Mouse (Mus musculus) limb, embryonic 14.5 days (tissue): ENCODE measurements around the gene Urb1. TPM values are rescaled to one million over a fixed set of nuclear protein-coding genes. Genes with fewer than 3 reads are reported as not detected.

Experiments
- ATAC-seq: fragments of 200-750 bp; cut with Nextera tagmentation; 2 replicates; pipeline ENCODE4 v1.8.0; 2017; ENCODE audit warnings: low read depth, moderate number of reproducible peaks, moderate TSS enrichment; ENCODE audit not compliant: low FRiP score
- DNase-seq: peaks from one replicate; pipeline ENCODE4 v3.0.0-alpha.2; 2015; ENCODE audit warnings: low spot score
- H3K27ac ChIP-seq: fragments of 300-500 bp; sonication (generic); replicated peaks from 2 replicates; pipeline ENCODE4 v1.5.1; 2014; ENCODE audit warnings: low read depth, mild to moderate bottlenecking, low read length, moderate library complexity, mixed read lengths
- H3K27me3 ChIP-seq: fragments of 300-500 bp; sonication (generic); 2 replicates; pipeline ENCODE4 v1.6.1; 2014; ENCODE audit warnings: low read length, mixed read lengths; ENCODE audit not compliant: control insufficient read depth, insufficient read depth
- H3K36me3 ChIP-seq: fragments of 300-500 bp; sonication (generic); 2 replicates; pipeline ENCODE4 v1.6.1; 2014; ENCODE audit warnings: mild to moderate bottlenecking, low read length, moderate library complexity, mixed read lengths; ENCODE audit not compliant: control insufficient read depth, insufficient read depth
- H3K4me1 ChIP-seq: fragments of 300-500 bp; sonication (generic); 2 replicates; pipeline ENCODE4 v1.6.1; 2014; ENCODE audit warnings: antibody characterized with exemption, low read length, mixed read lengths; ENCODE audit not compliant: control insufficient read depth, insufficient read depth
- H3K4me2 ChIP-seq: fragments of 300-500 bp; sonication (generic); replicated peaks from 2 replicates; pipeline ENCODE4 v1.6.1; 2014; ENCODE audit warnings: low read depth, mild to moderate bottlenecking, low read length, moderate library complexity; ENCODE audit not compliant: severe bottlenecking
- H3K4me3 ChIP-seq: fragments of 300-500 bp; sonication (generic); replicated peaks from 2 replicates; pipeline ENCODE4 v1.5.1; 2014; ENCODE audit warnings: low read length
- H3K9ac ChIP-seq: fragments of 300-500 bp; sonication (generic); 2 replicates; pipeline ENCODE4 v1.6.1; 2014; ENCODE audit warnings: mild to moderate bottlenecking, low read depth, low read length, moderate library complexity; ENCODE audit not compliant: severe bottlenecking
- H3K9me3 ChIP-seq: fragments of 300-500 bp; sonication (generic); 2 replicates; pipeline ENCODE4 v1.6.1; 2016; ENCODE audit warnings: low read length; ENCODE audit not compliant: control insufficient read depth
- POLR2A ChIP-seq: fragments of 200-500 bp; IDR thresholded peaks from 2 replicates; pipeline ENCODE4 v1.8.0; 2012; ENCODE audit warnings: inconsistent platforms, mild to moderate bottlenecking, moderate library complexity, borderline replicate concordance; ENCODE audit not compliant: insufficient read depth, insufficient read length; ENCODE audit errors: extremely low read depth
- WGBS: fragments of 180-500 bp; shearing (Covaris S2); extraction: QIAGEN DNeasy Blood & Tissue Kit; methylation state at CpG from one replicate; pipeline ENCODE4 v1.1.7; 2014; 5-methylcytosine and 5-hydroxymethylcytosine counted together
- polyA plus RNA-seq, 2 experiments: library from polyadenylated mRNA; depleted of rRNA in 1 of 2; stranded (reverse) in 1 of 2; unstranded in 1 of 2; fragments of >200 nt; fragmentation: Nextera tagmentation in 1 of 2; extraction: Ambion mirVana in 1 of 2; gene quantifications; 2 replicates each; pipeline versions ENCODE4 v1.2.1 to v1.2.3; 2012 to 2014

Gene Urb1
- polyA plus RNA-seq, 2 experiments = 8.6 to 10.6 TPM

GRCm38 (mm10) chr16:90783302-90783701 is 26.9 kb downstream of the Urb1 start:
- H3K4me3 ChIP-seq = no peak overlapping the region
- H3K4me1 ChIP-seq = no peaks in the 10 kb centered on the region
- no peaks in the 10 kb centered on the region for H3K27me3 ChIP-seq
- H3K9me3 ChIP-seq = no peaks in the 10 kb centered on the region
- no peak for ATAC-seq
- no peak for DNase-seq
- WGBS = 89% methylated on average over 11 of the region's 11 CpGs
- no peak for TF ChIP-seq POLR2A
- H3K4me2 ChIP-seq = no peak overlapping the region
- no peak overlapping the region for H3K27ac ChIP-seq
- H3K9ac ChIP-seq = no peak overlapping the region
- H3K36me3 ChIP-seq = peaks cover 81% of the 10 kb centered on the region

GRCm38 (mm10) chr16:90779783-90780182 is 30.4 kb downstream of the Urb1 start:
- Histone ChIP-seq H3K36me3 (peaks cover 84% of the 10 kb centered on the region), H3K4me3 (no peak overlapping the region), H3K4me1 (no peaks in the 10 kb centered on the region), H3K9ac (no peak overlapping the region), H3K4me2 (no peak overlapping the region), H3K27me3 (no peaks in the 10 kb centered on the region), H3K27ac (no peak overlapping the region), H3K9me3 (no peaks in the 10 kb centered on the region)
- ATAC-seq = no peak
- no peak for TF ChIP-seq POLR2A
- no peak for DNase-seq
- 67% methylated on average over 11 of the region's 11 CpGs for WGBS

- Histone ChIP-seq H3K4me1 (no peaks in the 10 kb centered on the region), H3K27me3 (no peaks in the 10 kb centered on the region), H3K4me2 (no peak overlapping the region), H3K9ac (no peak overlapping the region), H3K4me3 (no peak overlapping the region), H3K36me3 (peaks cover 93% of the 10 kb centered on the region), H3K9me3 (no peaks in the 10 kb centered on the region), H3K27ac (no peak overlapping the region)
- WGBS = 68% methylated on average over 10 of the region's 10 CpGs
- DNase-seq (no peak), ATAC-seq (no peak)
- TF ChIP-seq POLR2A = no peak
Measured at GRCm38 (mm10) chr16:90775946-90776520, 34.2 kb downstream of the Urb1 start.

- Histone ChIP-seq H3K4me3 (no peak overlapping the region), H3K36me3 (peaks cover 88% of the 10 kb centered on the region)
- 89% methylated on average over 6 of the region's 6 CpGs for WGBS
Measured at GRCm38 (mm10) chr16:90774646-90775045, 35.6 kb downstream of the Urb1 start.

GRCm38 (mm10) chr16:90774216-90774615 is 36.0 kb downstream of the Urb1 start:
- TF ChIP-seq POLR2A = no peak
- Histone ChIP-seq H3K36me3 (peaks cover 89% of the 10 kb centered on the region), H3K4me3 (no peak overlapping the region), H3K4me2 (no peak overlapping the region), H3K9me3 (no peaks in the 10 kb centered on the region), H3K4me1 (no peaks in the 10 kb centered on the region), H3K27me3 (no peaks in the 10 kb centered on the region), H3K27ac (no peak overlapping the region), H3K9ac (no peak overlapping the region)
- ATAC-seq = no peak; the same call in 1 of the 2 replicates
- 91% methylated on average over 12 of the region's 12 CpGs for WGBS
- no peak for DNase-seq

More at GRCm38 (mm10) chr16:90774646-90775045, 35.6 kb downstream of the Urb1 start:
- no peak overlapping the region for H3K9ac ChIP-seq
- no peak overlapping the region for H3K4me2 ChIP-seq
- TF ChIP-seq POLR2A = no peak
- no peak overlapping the region for H3K27ac ChIP-seq
- ATAC-seq (no peak), DNase-seq (no peak)
- H3K27me3 ChIP-seq = no peaks in the 10 kb centered on the region
- no peaks in the 10 kb centered on the region for H3K4me1 ChIP-seq
- H3K9me3 ChIP-seq = no peaks in the 10 kb centered on the region
